Mouse (Mus musculus) stomach, postnatal 0 days (tissue): Measurements from ENCODE around the gene Trp53bp2. TPM values are rescaled to one million over a fixed set of nuclear protein-coding genes. Genes with fewer than 3 reads are reported as not detected.

Source experiments
- ATAC-seq: fragments of 200-750 bp; cut with Nextera tagmentation; 2 replicates; pipeline ENCODE4 v1.8.0; 2017; ENCODE audit not compliant: low FRiP score, low TSS enrichment
- DNase-seq: peaks from one replicate; pipeline ENCODE4 v3.0.0-alpha.2; 2016; ENCODE audit warnings: low spot score
- H3K27ac ChIP-seq: fragments of 300-500 bp; sonication (generic); replicated peaks from 2 replicates; pipeline ENCODE4 v1.5.1; 2014; ENCODE audit warnings: mild to moderate bottlenecking, control low read depth
- H3K27me3 ChIP-seq: fragments of 300-500 bp; sonication (generic); 2 replicates; pipeline ENCODE4 v1.6.1; 2014; ENCODE audit warnings: low read length; ENCODE audit not compliant: control insufficient read depth, insufficient read depth
- H3K36me3 ChIP-seq: fragments of 300-500 bp; sonication (generic); 2 replicates; pipeline ENCODE4 v1.6.1; 2014; ENCODE audit warnings: low read length, mixed read lengths; ENCODE audit not compliant: control insufficient read depth, insufficient read depth
- H3K4me1 ChIP-seq: fragments of 300-500 bp; sonication (generic); replicated peaks from 2 replicates; pipeline ENCODE4 v1.6.1; 2014; ENCODE audit warnings: antibody characterized with exemption; ENCODE audit not compliant: control insufficient read depth, insufficient read depth
- H3K4me2 ChIP-seq: fragments of 300-500 bp; sonication (generic); replicated peaks from 2 replicates; pipeline ENCODE4 v1.6.1; 2014; ENCODE audit warnings: low read depth, mild to moderate bottlenecking, control low read depth, moderate library complexity
- H3K4me3 ChIP-seq: fragments of 300-500 bp; sonication (generic); 2 replicates; pipeline ENCODE4 v1.5.1; 2014; ENCODE audit warnings: low read depth, low read length, control low read depth
- H3K9ac ChIP-seq: fragments of 300-500 bp; sonication (generic); 2 replicates; pipeline ENCODE4 v1.6.1; 2014; ENCODE audit warnings: mild to moderate bottlenecking, low read length, control low read depth, mixed read lengths
- H3K9me3 ChIP-seq: fragments of 300-500 bp; sonication (generic); 2 replicates; pipeline ENCODE4 v1.6.1; 2016; ENCODE audit warnings: low read length; ENCODE audit not compliant: control insufficient read depth
- CTCF ChIP-seq: IDR thresholded peaks from 2 replicates; pipeline ENCODE4 v1.5.1; 2016; ENCODE audit warnings: antibody characterized with exemption, low read depth, mild to moderate bottlenecking, moderate library complexity
- EP300 ChIP-seq: optimal IDR thresholded peaks from 2 replicates; pipeline ENCODE3; 2016; ENCODE audit warnings: antibody characterized with exemption
- WGBS: fragments of 180-500 bp; shearing (Covaris S2); extraction: QIAGEN DNeasy Blood & Tissue Kit; methylation state at CpG from one replicate; pipeline ENCODE4 v1.1.7; 2014; 5-methylcytosine and 5-hydroxymethylcytosine counted together
- polyA plus RNA-seq: library from polyadenylated mRNA; unstranded; fragments of >200 nt; fragmentation: Nextera tagmentation; extraction: Ambion mirVana; gene quantifications from 2 replicates; pipeline ENCODE4 v1.2.1, GENCODE M21; 2015

Gene Trp53bp2
- polyA plus RNA-seq, 1 experiment from 2014 or later = 9.5 TPM

DNA sequence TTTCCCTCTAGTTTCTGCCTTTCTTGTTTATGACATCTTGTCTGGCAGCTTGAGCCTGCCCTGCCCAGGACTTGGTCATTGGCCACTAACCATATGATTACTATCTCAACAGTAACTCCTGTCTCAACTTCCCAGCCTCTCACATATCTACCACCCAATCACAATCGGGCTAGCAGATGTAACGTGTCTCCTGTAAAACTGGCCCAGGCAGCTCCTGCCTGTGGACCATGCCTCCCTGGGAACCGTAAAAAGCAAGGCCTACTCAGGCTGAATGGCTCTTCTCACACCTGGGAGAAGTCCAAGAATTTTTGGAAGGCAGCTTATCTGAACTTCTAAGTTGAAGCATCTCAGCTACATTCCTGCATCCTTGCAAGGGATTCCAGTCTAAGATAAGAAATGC lies 10.2 kb upstream of the Trp53bp2 start:
- Histone ChIP-seq H3K9ac (no peak overlapping the region), H3K4me2 (no peak overlapping the region)
- peak; percentile 45; the same call in 1 of the 2 replicates for ATAC-seq

GRCm38 (mm10) chr1:182399205-182399604 lies 9.8 kb upstream of the Trp53bp2 start:
- peak; percentile 50; the same call in 1 of the 2 replicates for ATAC-seq
- Histone ChIP-seq H3K4me3 (no peak overlapping the region), H3K27me3 (no peaks in the 10 kb centered on the region), H3K4me1 (0 out of 2 replicates have a peak, but pooled peaks cover 2% of the 10 kb centered on the region), H3K9ac (no peak overlapping the region), H3K4me2 (no peak overlapping the region), H3K9me3 (no peaks in the 10 kb centered on the region), H3K36me3 (no peaks in the 10 kb centered on the region), H3K27ac (peak overlapping the region; percentile 61)
- WGBS = 42% methylated on average over 2 of the region's 2 CpGs
- no peak for DNase-seq
- TF ChIP-seq CTCF (no peak), EP300 (no peak)

More for the DNA sequence above, 10.2 kb upstream of the Trp53bp2 start:
- no peaks in the 10 kb centered on the region for H3K27me3 ChIP-seq
- H3K36me3 ChIP-seq = no peaks in the 10 kb centered on the region
- no peak overlapping the region for H3K4me3 ChIP-seq
- peak overlapping the region; percentile 61; the same call in 1 of the 2 replicates for H3K27ac ChIP-seq
- no peaks in the 10 kb centered on the region for H3K9me3 ChIP-seq
- 0 out of 2 replicates have a peak, but pooled peaks cover 2% of the 10 kb centered on the region for H3K4me1 ChIP-seq
- DNase-seq = no peak
- WGBS = 32% methylated on average over 3 of the region's 3 CpGs
- TF ChIP-seq EP300 = no peak
- no peak for TF ChIP-seq CTCF

- WGBS = 61% methylated on average over 3 of the region's 3 CpGs
- TF ChIP-seq CTCF (no peak), EP300 (no peak)
- no peak overlapping the region; the same call in 1 of the 2 replicates for H3K27ac ChIP-seq
- H3K4me3 ChIP-seq = no peak overlapping the region
- H3K36me3 ChIP-seq = no peaks in the 10 kb centered on the region
- H3K4me1 ChIP-seq = 0 out of 2 replicates have a peak, but pooled peaks cover 2% of the 10 kb centered on the region
- no peaks in the 10 kb centered on the region for H3K27me3 ChIP-seq
- no peak overlapping the region for H3K9ac ChIP-seq
- DNase-seq (no peak), ATAC-seq (no peak)
- H3K9me3 ChIP-seq = no peaks in the 10 kb centered on the region
- no peak overlapping the region for H3K4me2 ChIP-seq
Measured at GRCm38 (mm10) chr1:182399908-182400307, 9.1 kb upstream of the Trp53bp2 start.

DNA sequence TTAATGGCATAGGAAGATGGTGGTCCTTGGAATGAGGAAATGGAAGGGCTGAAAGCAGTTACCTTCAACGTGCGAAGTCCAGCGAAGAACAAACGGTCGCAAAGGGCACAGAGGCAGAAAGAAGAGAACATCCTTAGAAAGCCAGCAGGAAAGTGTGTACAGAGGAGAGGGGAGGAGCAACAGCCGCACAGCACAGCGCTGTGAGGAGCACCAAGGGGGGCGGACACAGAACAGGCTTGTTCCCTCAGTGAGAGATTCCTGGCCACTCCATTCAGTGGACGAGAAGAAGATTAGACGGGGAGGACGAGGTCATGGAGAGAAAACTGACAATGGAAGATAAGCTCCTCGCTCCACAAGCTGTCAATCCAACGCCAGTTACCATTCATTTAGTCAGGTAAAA lies 5.9 kb upstream of the Trp53bp2 start:
- ATAC-seq (peak; percentile 45; the same call in 1 of the 2 replicates), DNase-seq (peak; percentile 27)
- no peak for TF ChIP-seq CTCF
- no peak for TF ChIP-seq EP300
- WGBS = 27% methylated on average over 13 of the region's 13 CpGs
- H3K9me3 ChIP-seq = no peaks in the 10 kb centered on the region
- H3K4me1 ChIP-seq = 0 out of 2 replicates have a peak, but pooled peaks cover 5% of the 10 kb centered on the region
- no peak overlapping the region for H3K9ac ChIP-seq
- H3K4me2 ChIP-seq = no peak overlapping the region
- H3K36me3 ChIP-seq = no peaks in the 10 kb centered on the region
- no peaks in the 10 kb centered on the region for H3K27me3 ChIP-seq
- no peak overlapping the region for H3K27ac ChIP-seq
- no peak overlapping the region for H3K4me3 ChIP-seq

GRCm38 (mm10) chr1:182406621-182407020 lies 2.4 kb upstream of the Trp53bp2 start:
- Histone ChIP-seq H3K9ac (no peak overlapping the region), H3K36me3 (no peaks in the 10 kb centered on the region), H3K27ac (no peak overlapping the region), H3K9me3 (no peaks in the 10 kb centered on the region), H3K4me3 (no peak overlapping the region), H3K4me2 (no peak overlapping the region), H3K27me3 (no peaks in the 10 kb centered on the region), H3K4me1 (0 out of 2 replicates have a peak, but pooled peaks cover 3% of the 10 kb centered on the region)
- ATAC-seq = no peak
- WGBS = 29% methylated on average over 4 of the region's 4 CpGs
- no peak for DNase-seq
- TF ChIP-seq CTCF = no peak
- no peak for TF ChIP-seq EP300

GRCm38 (mm10) chr1:182408243-182408642 lies 729 bp upstream of the Trp53bp2 start:
- DNase-seq = no peak
- no peaks in the 10 kb centered on the region for H3K36me3 ChIP-seq
- no peak for TF ChIP-seq CTCF
- no peak for TF ChIP-seq EP300
- 0 out of 2 replicates have a peak, but pooled peaks cover 6% of the 10 kb centered on the region for H3K4me1 ChIP-seq
- peak overlapping the region; percentile 70 for H3K4me3 ChIP-seq
- no peak for ATAC-seq
- H3K4me2 ChIP-seq = peak overlapping the region; percentile 75
- WGBS = 2% methylated on average over 13 of the region's 13 CpGs
- peak overlapping the region; percentile 79 for H3K9ac ChIP-seq
- H3K9me3 ChIP-seq = no peaks in the 10 kb centered on the region
- H3K27ac ChIP-seq = peak overlapping the region; percentile 92
- H3K27me3 ChIP-seq = no peaks in the 10 kb centered on the region
